Mouse (Mus musculus): ENCODE results near the gene Bicra. TPM values are rescaled to one million over a fixed set of nuclear protein-coding genes. Genes with fewer than 3 reads are reported as not detected.
A peak's percentile ranks its signal among the peaks of the same experiment; 100 is the strongest.

Bicra gene
- 1.0 and 1.2 TPM in 2 replicates for total RNA-seq (2017)

DNA sequence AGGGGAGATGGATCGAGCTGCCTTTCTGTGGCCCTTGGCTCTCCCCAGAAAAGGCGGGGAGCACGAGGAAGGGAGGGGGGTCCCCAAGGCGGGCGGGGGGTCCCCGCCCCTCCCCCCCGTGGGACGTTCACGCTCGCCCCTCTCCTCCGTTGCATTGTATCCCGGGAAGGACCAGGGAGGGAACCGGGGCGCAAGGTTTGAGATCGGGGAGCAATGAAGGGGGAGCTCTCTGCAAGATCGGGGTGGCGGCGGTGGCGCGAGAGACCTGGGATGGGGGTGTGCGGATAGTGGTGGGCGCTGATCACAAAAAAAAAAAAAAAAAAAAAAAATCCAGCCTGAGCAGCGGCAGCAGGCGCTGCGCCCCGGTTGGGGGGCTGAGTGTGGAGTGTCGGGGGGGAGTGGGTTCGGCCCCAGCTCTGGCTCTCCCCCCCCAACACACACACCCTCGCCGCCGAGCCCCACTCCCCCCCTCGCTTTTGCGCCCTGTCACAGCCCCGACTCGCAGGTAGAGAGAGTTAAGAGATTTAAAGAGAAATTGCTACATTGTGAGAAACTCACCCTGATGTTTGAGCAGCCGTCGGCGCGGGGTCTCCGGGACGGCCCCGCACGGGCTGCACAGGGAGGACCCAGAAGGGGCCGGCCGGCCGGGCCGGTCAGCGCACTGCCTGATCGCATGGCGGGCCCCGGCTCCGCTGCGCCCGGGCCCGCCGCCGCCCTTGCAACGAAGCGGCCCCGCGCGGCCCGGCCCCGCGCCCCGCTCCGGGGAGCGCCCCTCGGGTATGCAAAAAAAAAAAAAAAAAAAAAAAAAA, at the start of gene Bicra:
Bicra (minus strand) TSS at position 584 of the 809 bp plus-strand sequence.
- peak in 1 of 2 experiments; percentile 8; a peak in 1 of 4 replicates for ATAC-seq (replicated peaks in 1 of 2; ENCODE audit: insufficient read depth in 1 of 2, low FRiP score in 2 of 2, low TSS enrichment in 1 of 2, low read depth in 1 of 2, poor library complexity in 2 of 2, severe bottlenecking in 2 of 2)

DNA sequence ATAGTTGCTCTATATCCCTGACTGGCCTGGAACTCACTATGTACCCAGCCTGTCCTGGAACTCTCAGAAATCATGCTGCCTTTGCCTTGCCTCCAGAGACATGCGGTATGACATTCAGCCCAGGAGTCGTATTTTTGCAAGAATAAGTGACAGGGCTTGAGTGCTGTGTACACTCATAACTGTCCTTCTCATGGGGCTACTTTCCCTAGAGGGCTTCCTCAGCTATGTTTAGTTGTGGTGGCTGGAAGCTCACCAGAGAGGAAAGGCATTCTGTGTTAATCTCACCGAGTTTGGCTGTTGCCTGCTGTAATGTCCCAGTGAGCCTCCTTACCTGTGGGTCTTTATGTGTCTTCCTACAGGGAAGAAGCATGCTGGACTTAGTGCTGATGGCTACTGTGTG, 46.9 kb upstream of the Bicra start:
- no peak for ATAC-seq (replicated peaks in 1 of 2; ENCODE audit: insufficient read depth in 1 of 2, low FRiP score in 2 of 2, low TSS enrichment in 1 of 2, low read depth in 1 of 2, poor library complexity in 2 of 2, severe bottlenecking in 2 of 2)

DNA sequence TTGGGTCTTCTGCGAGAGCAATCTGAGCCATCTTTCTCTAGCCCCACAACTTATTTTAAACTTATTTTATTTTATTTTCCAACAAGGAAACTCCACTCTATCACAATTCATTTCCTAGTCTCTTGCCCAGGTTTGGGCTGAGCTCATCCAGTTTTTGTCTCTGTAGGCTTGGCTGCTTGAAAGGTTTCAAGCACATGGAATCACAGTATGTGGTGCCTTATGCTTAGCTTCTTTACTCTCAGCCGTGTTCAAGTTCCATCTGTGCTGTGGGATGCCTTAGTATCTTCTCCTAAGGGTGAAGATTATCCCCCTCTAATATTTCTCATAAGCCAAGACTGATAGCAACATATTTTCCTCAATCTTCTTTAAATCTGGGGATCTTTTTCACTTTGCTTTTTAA, 39.9 kb upstream of the Bicra start:
- ATAC-seq (replicated peaks in 1 of 2; ENCODE audit: insufficient read depth in 1 of 2, low FRiP score in 2 of 2, low TSS enrichment in 1 of 2, low read depth in 1 of 2, poor library complexity in 2 of 2, severe bottlenecking in 2 of 2): no peak

DNA sequence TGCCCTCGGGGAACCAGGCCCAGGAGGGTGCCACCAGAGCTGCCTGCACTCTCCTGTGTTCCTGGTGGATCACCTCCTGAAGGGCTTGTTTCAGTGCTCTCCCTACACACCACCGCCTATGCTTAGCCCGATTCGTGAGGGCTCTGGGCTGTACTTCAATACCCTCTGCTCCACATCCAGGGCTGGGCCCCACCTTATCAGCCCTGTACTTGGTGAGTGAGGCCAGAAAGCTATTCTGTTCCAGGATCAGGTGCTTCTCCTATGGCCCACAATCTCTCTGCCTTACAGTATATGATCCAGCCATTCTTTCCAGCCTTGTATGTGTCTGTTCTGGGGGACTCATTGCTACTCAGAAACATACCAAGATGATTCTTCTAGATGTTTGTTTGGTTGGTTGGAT, 35.6 kb upstream of the Bicra start:
- ATAC-seq (replicated peaks in 1 of 2; ENCODE audit: insufficient read depth in 1 of 2, low FRiP score in 2 of 2, low TSS enrichment in 1 of 2, low read depth in 1 of 2, poor library complexity in 2 of 2, severe bottlenecking in 2 of 2): no peak

DNA sequence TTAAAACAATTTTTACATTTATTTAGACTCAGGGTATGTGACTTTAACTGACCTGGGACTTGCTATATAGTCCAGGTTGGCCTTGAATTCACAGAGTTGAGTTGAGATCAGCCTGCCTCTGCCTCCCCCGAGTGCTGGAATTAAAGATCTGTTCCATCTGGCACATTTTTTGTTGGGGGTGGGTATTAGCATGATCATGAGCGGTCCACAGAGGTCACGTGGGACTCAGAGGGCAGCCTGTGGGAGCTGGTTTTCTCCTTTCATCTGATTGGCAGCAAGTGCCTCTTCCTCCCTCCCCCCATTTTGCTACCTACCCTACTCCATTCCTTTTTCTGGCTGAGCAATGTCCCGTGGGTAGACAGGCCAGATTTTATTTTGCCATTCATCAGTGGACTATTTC, 32.9 kb upstream of the Bicra start:
- no peak for ATAC-seq (replicated peaks in 1 of 2; ENCODE audit: insufficient read depth in 1 of 2, low FRiP score in 2 of 2, low TSS enrichment in 1 of 2, low read depth in 1 of 2, poor library complexity in 2 of 2, severe bottlenecking in 2 of 2)

DNA sequence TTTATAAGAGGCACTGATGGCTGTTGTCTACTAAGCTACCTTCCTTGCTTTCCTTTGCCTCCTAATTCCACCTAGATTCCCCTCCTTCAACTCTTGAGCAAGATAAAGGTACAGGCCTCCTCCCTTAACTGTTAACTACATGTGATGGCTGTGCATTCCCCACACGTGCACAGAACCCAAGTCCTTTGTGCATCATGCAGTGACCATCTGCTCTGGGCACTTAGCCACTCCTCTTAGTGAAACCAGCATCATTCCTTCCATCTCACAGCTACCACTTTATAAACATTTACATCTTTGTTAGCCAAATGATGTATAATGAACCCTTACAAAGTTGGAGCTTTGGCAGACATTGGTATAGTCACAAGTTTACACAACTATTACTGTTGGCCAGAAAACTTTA, 32.2 kb upstream of the Bicra start:
- no peak for ATAC-seq (replicated peaks in 1 of 2; ENCODE audit: insufficient read depth in 1 of 2, low FRiP score in 2 of 2, low TSS enrichment in 1 of 2, low read depth in 1 of 2, poor library complexity in 2 of 2, severe bottlenecking in 2 of 2)

DNA sequence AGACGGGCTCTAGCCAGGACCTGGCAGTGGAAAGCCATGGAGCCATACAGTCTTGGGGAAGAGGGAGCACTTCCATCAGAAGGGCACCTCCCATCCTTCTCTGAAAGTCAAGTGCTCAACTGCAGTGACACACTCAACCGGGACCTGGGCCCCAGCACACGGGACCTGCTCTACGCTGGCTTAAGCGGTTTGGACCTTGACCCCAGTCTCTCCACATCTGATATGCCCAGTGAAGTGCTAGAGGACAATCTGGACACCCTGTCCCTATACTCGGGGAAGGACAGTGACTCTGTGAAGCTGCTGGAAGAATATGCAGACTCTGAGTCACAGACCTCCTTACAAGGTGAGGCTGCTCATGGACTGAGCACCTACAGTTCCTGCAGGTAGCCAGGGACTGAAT, 24.2 kb upstream of the Bicra start:
- no peak for ATAC-seq (replicated peaks in 1 of 2; ENCODE audit: insufficient read depth in 1 of 2, low FRiP score in 2 of 2, low TSS enrichment in 1 of 2, low read depth in 1 of 2, poor library complexity in 2 of 2, severe bottlenecking in 2 of 2)

DNA sequence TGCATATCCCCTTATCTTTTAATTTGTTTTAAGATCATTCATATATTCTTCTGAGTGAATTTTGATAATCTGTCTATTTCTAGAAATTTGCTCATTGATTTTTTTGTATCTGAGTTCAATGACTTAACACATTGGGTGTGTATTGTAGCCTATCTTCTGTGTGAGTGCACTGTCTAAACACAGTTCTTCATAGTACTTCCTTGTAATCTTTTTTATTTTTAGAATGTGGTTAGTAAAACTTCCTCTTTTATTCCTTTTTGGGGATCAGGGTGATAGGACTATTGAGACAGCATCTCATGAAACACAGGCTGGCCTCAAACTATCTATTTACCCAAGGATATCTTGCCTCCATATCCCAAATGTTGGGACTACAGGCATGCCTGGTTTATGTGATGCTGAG, 23.1 kb upstream of the Bicra start:
- ATAC-seq (replicated peaks in 1 of 2; ENCODE audit: insufficient read depth in 1 of 2, low FRiP score in 2 of 2, low TSS enrichment in 1 of 2, low read depth in 1 of 2, poor library complexity in 2 of 2, severe bottlenecking in 2 of 2): peak; percentile 71 to 72; a peak in 3 of 4 replicates

DNA sequence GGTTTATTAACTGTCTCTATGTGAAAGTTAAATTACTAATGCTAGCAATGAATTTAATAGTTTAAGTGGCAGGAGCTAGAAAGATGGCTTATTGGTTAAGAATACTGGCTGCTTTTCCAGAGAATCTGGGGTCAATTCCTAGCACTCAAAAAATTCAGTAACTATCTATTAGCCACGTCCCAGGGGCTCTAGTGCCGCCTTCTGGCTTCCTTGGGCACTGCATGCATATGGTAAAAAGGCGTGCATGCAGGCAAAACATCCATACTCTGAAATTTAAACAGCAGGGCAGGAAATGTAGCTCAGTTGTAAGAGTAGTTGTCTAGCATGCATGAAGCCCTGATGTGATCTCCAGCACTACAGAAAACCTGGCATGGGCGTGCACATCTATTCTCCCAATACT, 15.8 kb upstream of the Bicra start:
- ATAC-seq (replicated peaks in 1 of 2; ENCODE audit: insufficient read depth in 1 of 2, low FRiP score in 2 of 2, low TSS enrichment in 1 of 2, low read depth in 1 of 2, poor library complexity in 2 of 2, severe bottlenecking in 2 of 2): no peak

DNA sequence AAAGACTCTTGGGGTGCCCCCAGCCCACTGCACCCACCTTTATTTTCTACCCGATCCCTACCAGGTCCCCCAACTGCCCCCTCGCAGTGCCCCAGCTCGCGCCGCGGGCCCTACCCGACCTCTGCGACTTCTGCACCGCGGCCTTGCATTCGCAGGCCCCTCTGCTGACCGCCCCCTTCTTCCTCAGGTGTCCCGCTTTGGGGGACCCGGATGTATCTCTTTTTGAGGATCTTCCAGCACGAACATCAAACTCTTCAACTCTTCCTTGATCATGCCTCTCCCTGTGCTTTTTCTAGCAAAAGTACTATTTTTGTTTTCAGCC, 14.3 kb upstream of the Bicra start:
- ATAC-seq (replicated peaks in 1 of 2; ENCODE audit: insufficient read depth in 1 of 2, low FRiP score in 2 of 2, low TSS enrichment in 1 of 2, low read depth in 1 of 2, poor library complexity in 2 of 2, severe bottlenecking in 2 of 2): no peak

DNA sequence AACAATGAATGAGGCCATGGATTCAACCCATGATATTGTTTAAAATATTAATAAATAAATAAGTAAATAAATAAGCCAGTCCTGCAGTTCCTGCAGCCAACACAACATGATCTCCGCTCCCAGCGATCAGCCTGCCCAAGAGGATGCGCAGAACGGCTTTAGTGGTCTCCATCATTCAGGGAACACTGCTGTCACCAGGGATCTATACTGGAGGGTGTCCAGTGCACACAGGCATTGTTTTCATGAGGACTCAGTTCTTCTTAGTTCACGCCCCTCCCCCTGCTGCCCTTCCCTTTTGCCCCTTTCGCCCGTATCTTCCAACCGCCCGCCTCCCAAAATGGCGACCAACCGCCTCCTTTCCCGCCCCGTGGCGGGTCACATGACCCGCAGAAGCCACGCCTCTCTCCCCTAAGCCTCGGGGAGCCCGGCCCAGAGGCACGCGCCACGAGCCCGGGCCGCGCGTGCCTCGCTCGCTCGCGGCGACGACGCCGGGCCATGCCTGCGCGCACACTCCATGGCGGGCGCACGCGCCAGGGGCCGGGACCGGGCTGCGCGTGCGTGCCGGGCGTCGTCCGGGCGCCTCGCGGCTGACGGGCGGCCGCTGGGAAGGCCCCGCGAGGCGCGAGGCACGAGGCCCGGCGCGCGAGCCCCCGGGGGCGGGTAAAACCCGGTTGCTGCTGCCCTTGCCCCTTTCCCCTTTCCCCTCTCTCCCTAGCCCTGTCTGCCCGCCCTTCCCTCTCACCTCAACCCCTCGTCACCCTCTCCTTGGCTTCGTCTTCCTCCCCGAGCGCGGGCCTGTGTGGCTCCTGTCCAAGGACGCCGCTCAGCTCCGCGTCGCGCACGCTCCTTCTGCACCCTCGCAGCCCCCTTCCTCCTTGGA, 13.7 kb upstream of the Bicra start, which contains the start of gene Zfp541:
Zfp541 (plus strand) TSS at position 596 of the 880 bp plus-strand sequence.
- no peak for ATAC-seq (replicated peaks in 1 of 2; ENCODE audit: insufficient read depth in 1 of 2, low FRiP score in 2 of 2, low TSS enrichment in 1 of 2, low read depth in 1 of 2, poor library complexity in 2 of 2, severe bottlenecking in 2 of 2)

DNA sequence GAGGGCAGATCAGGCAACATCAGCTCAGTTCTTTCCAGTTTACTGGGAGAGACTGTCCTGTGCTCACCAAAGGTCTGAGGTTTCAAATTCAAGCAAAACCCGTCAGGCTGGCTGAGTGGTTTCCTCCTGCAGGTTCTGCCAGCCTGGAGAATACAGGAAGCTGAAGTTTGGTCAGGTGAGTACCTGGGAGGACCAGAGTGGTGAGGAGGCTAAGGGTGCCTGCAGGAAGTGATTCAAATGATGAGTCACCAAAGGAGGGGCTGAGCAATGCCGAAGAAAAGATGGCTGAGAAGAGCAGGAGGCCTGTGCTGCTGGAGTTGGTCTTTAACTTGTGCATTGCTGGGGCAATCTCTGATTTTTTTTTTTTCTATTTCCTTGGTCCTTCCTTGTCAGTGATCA, 9.4 kb upstream of the Bicra start:
- peak; percentile 42 to 54 for ATAC-seq (replicated peaks in 1 of 2; ENCODE audit: insufficient read depth in 1 of 2, low FRiP score in 2 of 2, low TSS enrichment in 1 of 2, low read depth in 1 of 2, poor library complexity in 2 of 2, severe bottlenecking in 2 of 2)

DNA sequence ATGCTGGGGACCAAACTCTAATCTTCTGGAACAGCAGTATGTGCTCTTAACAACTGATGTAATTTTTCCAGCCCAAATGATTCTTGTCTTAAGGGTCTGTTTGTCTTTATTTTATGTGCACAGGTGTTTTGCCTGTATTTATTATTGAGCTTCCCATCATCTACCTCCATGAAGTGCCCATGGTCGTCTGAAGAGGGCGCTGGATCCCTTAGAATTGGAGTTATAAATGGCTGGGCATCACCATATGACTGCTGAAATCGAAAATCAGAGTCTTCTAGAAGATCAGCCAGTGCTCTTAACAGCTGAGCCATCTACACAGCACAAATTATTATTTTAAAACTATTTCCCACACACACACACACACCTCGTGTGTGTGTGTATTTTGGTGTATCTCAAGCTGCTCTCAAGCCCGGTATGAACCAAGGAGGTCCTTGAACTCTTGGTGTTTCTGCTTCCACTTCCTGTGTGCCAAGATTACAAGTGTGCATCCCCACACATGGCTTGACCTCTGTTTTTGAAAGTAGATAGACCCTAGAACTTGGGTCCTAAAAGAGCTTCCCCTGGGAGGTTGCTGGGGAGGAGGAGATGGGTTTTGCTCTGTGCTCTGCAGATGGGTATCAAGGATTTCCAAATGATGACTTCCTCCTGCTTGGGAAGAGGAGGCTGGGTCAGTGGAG, 8.9 kb upstream of the Bicra start:
- 0 out of 4 replicates have a peak, but pooled peaks of 1 of the 2 experiments have one; percentile 15 for ATAC-seq (replicated peaks in 1 of 2; ENCODE audit: insufficient read depth in 1 of 2, low FRiP score in 2 of 2, low TSS enrichment in 1 of 2, low read depth in 1 of 2, poor library complexity in 2 of 2, severe bottlenecking in 2 of 2)

DNA sequence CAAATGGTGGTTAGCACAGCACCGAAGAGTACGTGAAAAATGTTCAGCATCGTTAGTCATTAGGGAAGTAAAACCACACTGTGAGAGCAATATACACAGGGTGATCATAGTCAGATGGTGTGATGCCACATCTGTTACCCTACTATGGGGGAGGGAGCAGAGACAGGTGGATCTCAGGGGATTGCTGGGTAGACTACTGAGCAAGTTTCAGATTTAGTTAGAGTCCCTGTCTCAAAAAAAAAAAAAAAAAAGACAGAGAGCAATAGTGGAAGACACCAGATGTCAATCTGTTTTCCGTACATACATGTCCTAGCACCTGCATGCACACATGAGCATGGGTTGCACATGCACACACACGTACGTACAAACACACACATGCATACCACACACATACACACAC, 7.9 kb upstream of the Bicra start:
- no peak for ATAC-seq (replicated peaks in 1 of 2; ENCODE audit: insufficient read depth in 1 of 2, low FRiP score in 2 of 2, low TSS enrichment in 1 of 2, low read depth in 1 of 2, poor library complexity in 2 of 2, severe bottlenecking in 2 of 2)

DNA sequence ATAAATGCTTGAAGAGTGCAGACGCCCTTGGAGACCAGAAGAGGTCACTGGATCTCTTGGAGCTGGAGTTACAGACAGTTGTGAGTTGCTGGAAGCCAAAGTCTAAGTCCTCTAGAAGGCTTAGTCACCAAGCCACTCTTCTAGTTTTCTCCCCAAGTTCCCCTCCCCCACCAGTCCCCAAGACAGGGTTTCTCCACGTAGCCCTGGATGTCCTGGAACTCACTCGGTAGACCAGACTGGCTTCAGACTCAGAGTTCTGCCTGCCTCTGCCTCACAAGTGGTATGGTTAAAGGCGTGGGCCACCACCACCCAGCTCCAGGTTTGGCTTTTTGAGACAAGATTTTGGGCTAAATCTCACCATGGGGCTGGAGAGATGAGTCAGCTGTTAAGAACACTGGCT, 7.2 kb upstream of the Bicra start:
- ATAC-seq (replicated peaks in 1 of 2; ENCODE audit: insufficient read depth in 1 of 2, low FRiP score in 2 of 2, low TSS enrichment in 1 of 2, low read depth in 1 of 2, poor library complexity in 2 of 2, severe bottlenecking in 2 of 2): no peak

DNA sequence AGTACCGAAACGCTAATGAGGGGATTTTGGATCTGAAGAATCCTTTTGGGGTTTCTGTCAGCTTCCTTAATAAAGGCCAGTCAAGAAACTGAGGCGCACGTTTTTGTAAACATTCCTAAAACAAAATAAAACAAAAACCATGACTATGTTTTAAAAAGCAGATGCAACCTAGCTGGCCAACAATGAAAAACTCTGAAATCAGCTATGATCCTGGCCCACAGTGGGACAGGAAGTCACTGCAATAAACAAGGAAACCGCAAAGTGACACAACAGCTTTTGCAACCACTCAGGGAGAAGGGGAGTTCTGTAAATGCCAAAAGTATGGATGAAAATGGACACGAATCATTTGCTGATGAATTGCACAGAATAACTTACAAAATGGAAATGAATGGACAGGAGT, 5.4 kb upstream of the Bicra start:
- peak in 1 of 2 experiments; percentile 29; a peak in 1 of 4 replicates for ATAC-seq (replicated peaks in 1 of 2; ENCODE audit: insufficient read depth in 1 of 2, low FRiP score in 2 of 2, low TSS enrichment in 1 of 2, low read depth in 1 of 2, poor library complexity in 2 of 2, severe bottlenecking in 2 of 2)

DNA sequence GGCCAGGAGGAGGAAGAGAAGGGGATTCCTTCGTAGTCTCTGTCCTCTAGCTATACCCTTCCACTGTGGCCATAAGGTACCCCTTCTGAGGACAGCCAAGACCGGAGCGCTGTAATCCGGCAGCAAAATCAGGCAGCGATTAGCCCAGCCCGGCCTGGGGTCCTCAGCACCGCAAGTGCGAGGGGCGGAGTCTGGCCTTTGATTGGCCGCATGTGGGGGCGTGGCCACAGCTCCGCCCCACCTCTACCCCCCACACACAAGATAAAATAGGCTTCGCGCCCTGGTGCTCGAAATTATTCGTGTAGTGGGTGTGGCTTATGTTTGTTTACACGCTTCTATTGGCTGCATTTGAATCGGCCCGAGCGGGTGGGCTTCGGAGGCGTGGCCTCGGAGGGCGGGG, 5.0 kb upstream of the Bicra start:
- ATAC-seq (replicated peaks in 1 of 2; ENCODE audit: insufficient read depth in 1 of 2, low FRiP score in 2 of 2, low TSS enrichment in 1 of 2, low read depth in 1 of 2, poor library complexity in 2 of 2, severe bottlenecking in 2 of 2): peak; percentile 58 to 68
